Mouse (Mus musculus) cerebral cortex, adult 2 months (tissue): ENCODE results near the gene Usp44.

Experiments used
- WGBS: fragments of 180-500 bp; shearing (Covaris S2); methylation state at CpG from one replicate; pipeline ENCODE4 v1.1.7; 2018; 5-methylcytosine and 5-hydroxymethylcytosine counted together

Usp44 gene

DNA sequence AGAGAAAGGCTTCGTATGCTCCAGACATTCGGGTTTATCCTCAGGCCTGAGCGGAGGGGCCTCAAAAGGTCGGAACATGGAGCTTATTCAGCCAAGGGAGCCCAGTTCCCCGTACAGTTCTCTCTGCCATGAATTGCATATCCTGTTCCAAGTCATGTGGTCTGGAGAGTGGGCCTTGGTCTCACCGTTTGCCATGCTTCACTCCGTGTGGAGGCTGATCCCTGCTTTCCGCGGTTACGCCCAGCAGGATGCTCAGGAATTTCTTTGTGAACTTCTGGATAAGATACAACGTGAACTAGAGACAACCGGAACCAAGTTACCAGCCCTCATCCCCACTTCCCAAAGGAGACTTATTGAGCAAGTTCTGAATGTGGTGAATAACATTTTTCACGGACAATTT lies 15.4 kb downstream of the Usp44 start:
- 94% methylated on average over 13 of the region's 13 CpGs for WGBS

DNA sequence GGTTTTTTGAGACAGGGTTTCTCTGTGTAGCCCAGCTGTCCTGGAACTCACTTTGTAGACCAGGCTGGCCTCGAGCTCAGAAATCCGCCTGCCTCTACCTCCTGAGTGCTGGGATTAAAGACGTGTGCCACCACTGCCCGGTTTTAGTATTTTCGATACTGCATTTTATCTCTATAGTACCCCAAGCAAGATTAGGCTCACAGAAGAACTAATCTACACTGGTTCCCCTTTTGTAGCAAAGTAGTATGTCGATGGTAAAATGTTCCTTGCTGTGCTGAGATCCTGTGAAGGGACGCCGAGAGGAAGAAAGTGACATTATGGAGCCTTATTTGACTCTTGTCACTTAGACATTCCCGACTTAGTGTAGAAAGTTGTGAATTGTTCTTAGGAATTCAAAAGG lies 23.8 kb downstream of the Usp44 start:
- WGBS = 91% methylated on average over 9 of the region's 9 CpGs

DNA sequence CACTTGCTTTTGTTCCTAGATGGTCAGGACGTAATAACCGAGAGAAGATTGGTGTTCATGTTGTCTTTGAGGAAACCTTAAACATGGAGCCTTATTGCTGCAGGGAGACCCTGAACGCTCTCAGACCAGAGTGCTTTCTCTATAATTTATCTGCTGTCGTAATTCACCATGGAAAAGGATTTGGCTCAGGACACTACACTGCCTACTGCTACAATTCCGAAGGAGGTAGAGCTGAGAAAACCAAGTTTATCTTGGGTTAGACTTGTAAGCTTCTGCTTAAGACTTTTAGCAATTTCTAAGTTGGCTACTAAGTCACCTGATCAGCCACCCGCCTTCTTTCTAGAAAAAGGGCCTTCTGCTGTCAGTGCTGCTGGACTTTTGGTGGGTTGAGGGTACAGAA lies 24.7 kb downstream of the Usp44 start:
- WGBS = 64% methylated on average over 6 of the region's 6 CpGs

DNA sequence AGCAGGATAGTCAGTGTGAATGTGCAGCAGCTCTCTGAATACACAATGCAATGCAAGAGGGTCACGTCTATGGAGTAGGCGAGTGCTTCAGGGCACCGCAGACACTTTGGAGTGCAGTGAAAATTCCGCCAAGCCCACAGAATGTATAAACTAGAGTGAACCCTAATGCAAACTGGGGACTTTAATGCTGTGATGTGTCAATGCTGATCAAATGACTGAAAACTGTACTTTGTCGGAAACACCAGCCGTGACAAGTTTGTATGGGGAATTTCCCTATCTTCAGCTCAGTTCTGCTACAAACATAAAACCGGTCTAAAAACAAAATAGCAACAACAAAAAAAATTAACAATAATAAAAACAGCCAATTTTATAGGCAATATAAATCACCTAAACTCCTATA lies 37.0 kb downstream of the Usp44 start:
- 93% methylated on average over 7 of the region's 7 CpGs for WGBS

DNA sequence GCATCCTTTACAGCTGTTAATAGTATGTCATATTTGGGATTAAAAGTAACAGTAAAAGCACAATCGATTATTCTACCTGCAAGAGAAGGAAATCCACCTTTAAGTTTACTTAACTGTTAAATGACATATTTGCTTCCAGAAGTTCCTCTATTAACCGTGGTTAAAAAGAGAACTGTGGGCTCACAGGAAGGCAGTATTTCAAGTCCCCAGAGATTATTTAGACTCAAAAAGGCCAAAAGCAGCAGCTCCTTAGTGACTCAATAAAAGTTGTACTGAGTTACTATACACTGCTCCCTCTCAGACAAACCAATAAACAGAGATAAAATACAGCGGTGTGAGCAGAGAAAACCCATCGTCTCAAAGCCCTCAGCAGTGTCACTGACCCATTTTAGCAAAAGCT lies 37.5 kb downstream of the Usp44 start:
- WGBS = 85% methylated on average over 4 of the region's 4 CpGs

DNA sequence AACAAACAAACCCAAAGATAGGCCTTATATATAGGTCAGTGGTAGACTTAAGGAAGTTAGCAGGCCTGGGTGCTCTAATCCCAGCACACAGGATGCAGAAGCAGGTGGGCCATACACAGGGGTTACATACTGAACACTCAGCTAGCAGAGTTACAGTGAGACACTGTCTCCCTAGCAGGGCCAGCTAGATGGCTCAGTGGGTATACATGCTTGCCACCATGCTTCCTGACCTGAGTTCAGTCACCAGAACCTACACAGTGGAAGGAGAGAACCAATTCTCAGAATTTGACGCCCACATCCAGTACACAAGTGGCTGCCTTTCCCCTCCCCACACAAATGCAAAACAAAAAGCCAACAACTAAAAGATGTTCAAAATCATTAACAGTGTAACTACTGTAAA lies 45.4 kb downstream of the Usp44 start:
- WGBS = 75% methylated on average over 1 of the region's 1 CpGs

DNA sequence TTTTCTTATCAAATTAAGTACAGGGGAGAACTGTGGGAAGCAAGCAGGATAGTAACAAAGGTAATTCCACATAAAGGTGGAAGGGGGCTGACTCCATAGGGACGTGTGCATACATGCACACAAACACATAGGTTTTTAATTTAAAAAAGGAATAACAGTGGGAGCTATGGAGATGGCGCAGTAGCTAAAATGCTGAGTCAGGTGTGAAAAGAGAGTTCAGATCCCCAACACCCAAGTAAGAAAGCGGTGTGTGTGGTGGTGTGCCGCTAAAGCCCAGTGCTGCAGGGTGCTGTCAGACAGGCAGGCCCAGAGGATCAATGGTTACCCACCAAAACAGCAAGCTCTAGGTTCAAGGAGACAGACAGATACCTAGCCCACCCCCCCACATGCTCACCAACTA lies 47.4 kb downstream of the Usp44 start:
- WGBS = 94% methylated on average over 4 of the region's 4 CpGs

DNA sequence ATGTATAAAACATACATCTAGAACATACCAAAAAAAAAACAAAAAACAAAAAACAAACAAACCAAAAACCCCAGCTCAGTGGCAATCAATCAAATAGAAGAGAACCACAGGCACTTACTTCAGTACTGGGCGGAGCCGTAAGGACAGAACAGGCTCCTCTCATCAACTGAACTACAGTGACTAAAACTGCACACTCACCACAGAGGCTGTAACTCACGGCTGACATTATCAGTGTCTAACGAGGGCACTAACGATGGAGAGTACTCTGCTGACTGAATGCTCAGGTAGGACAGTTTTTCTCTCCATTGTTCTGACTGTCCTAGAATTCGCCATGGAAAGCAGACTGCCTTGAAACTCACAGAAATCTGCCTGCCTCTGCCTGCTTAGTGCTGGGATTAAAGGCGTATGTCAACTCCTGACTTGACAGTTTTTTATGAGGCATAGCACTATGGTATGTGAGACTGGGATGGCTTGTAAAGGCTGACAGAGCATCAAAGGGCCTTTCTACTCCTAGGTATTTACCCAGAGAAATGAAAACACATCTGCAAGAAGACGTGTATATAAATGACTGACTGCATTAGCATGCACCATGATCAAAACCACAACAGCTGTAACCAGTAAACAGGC lies 51.5 kb downstream of the Usp44 start:
- 78% methylated on average over 8 of the region's 8 CpGs for WGBS

DNA sequence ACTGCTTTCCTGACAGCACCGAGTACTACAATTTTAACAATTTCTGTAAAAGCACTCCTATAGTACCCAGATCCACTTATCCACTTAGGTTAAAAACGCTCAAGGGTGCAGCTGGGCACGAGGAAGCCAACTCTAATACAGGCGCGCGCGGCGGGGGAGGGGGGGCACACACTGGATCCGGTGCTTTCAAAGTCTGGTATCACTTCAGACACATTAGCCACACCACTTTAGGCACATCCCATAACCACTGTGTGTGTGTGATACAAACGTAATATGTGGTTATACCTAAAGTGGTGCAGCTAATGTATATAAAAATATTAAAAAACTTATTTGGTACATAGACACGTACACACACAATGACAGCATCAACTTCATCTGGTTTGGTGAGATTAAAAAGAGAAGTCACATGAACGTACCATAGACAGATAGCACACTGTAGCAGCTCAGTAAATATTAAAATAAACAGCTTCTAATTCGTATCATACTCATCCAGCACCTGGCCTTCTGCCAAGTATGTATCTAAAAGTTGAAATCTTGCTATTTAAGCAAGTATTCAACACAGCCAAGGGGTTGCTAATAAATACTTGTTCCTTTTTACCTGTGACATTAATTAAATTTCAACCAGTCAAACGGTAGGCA lies 54.6 kb downstream of the Usp44 start:
- WGBS = 87% methylated on average over 14 of the region's 14 CpGs

DNA sequence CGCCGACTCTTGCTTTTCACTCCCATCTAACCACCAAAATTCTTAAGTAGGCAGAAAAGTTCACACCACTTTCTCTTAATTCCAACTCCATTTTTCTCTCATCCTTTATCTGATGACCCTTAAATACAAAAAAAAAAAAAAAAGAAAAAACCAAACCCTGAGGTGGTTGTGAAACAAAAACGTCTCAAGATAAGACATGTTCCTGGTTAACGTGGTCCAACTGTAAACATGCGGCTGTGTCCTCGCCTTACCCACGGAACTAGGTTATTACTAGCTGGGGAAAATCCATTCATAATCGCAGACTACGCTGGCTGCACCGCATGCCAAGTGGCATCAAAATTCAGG lies 57.2 kb downstream of the Usp44 start:
- WGBS = 8% methylated on average over 10 of the region's 10 CpGs

DNA sequence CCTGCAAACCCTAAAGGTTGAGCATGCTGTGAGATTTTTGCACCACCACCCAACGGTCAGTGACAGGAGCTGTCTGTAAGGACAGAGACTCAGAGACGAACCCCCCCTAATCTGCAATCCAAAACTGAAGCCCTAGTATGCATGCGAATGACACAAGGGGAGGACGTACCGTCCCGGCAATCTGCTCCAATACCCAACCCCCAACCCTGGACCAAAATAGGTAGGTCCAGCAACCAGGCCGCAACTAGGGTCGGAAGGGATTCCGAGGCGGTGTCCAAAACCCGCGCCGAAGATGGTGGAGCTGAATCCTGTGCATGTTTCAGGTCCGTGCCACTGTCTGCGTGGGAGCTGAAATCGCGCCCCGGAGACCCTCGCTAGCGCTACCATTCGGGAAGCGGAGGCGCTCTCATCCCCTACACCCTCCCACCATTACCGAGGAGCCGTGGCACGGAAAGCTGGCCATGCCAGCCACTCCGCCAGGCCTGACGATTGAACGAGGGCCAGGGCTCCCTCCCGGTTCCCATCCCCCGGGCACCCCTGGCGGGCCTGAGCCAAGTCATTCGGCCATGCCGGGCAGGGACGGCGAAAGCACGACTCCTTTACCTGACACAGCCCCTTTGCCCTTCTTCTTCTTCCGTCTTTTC lies 57.7 kb downstream of the Usp44 start:
- WGBS = under 1% methylated on average over 38 of the region's 38 CpGs

DNA sequence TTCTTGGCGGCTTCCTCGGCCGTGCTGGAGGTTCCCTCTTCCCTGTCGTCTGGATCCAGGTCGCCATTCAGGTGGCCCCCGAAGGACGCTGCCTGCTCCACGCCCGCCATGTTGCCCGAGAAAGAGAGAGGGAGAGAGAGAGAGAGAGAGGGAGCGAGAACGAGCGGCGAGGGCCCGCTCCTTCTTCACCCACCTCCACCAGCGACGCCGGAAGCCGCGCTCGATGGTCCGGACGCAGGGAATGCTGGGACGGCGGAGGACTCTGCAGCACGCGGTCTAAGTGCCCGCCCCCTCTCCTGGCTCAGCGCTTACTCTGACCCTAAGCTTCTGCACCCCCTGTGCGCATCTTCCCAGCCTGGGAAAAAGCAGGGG lies 58.2 kb downstream of the Usp44 start:
- under 1% methylated on average over 28 of the region's 30 CpGs for WGBS

DNA sequence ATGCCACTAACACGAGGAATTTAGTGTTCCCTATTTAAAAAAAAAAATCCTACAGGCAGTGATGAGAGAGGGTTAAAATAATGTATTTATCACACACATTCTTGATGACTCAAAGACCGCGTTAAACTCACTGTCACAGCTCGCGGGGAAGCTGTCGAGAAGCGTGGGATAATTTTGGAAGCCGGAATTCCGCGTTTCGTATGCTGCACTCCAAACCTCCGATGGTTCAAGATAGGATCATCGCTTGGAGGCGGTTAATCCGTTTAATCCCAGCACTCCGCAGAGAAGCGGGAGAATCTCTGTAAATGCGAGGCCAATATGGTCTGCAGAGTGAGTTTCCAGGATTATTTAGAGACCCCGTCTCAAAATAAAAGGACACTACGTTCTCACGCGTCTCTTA lies 58.6 kb downstream of the Usp44 start:
- WGBS = under 1% methylated on average over 22 of the region's 22 CpGs

DNA sequence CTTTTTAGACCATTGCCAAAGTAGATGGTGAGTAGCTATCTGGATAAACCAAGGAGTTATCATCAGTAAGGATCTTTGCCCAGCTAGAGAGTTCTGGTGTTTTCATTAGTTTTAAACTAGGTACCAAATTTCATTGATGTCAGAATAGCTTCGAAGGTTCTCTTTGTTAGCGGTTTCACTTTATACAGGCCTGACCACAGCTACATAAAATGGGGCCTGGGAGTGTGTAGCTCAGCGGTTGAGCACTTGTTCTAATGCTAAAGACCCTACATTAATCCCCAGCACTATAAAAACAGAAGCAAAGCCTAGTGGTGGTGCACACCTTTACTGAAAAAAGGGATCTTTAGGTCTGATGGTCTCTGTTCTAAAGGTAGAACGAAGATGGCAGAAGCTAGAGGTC lies 59.2 kb downstream of the Usp44 start:
- WGBS = 70% methylated on average over 4 of the region's 4 CpGs

DNA sequence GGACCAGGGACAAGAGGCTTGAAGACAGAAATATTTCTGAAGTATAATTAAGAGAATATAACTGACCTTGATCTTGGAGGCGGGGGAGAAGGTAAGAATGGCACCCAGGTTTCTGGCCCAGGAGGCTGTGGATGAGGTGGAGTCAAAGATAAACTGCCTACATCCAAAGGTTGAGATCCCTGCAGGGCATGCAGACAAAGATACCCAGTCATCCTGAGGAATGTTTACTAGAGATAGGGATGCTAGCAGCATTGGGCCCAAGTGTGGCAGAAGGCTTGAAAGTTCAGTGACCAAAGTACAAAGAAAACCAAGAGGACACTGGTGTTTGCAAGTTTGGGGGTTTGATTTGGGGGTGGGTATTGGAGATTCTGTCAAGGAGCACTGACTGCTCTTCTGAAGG lies 59.7 kb downstream of the Usp44 start:
- 94% methylated on average over 1 of the region's 1 CpGs for WGBS

DNA sequence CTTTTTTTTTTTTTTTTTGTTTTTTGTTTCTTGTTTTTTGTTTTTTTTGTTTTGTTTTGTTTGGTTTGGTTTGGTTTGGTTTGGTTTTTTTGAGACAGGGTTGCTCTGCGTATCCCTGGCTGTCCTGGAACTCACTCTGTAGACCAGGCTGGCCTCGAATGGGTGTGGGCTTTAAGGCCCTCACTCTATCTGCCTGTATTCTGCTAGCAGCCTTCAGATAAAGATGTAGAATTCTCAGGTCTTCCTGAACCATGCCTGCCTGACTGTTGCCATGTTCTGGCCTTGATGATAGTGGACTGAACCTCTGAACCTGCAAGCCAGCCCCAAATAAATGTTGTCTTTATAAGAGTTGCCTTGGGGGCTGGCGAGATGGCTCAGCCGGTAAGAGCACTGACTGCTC lies 61.2 kb downstream of the Usp44 start:
- WGBS = 95% methylated on average over 4 of the region's 4 CpGs

DNA sequence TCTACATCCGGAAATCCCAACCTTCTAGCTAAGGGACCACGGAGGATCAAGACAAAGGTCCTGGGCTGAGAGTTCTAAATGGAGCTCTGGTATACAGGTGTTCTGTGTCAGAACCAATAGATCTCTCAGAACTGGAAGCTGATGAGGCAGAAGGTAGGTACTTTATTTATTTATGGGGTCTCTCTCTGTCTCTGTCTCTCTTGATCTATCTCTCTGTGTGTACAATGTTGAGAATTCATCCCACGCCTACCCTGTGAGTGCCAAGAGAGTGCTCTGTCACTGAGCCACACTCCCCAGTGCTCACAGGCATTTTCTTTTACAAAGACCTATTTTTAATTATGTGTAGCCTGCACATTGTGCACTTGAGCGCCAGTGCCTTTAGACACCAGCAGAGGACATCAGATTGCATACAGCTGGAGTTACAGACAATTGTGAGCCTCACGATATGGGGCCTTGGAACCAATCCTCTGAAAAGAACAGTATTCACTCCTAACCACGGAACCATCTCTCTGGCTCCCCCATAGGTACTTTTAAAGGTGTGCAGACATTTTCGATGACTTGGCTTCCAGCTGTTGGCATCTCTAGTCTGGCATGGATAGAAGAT lies 65.8 kb downstream of the Usp44 start, which contains the start of gene Metap2:
Gene Metap2 (minus strand): TSS at position 51 of the 604 bp plus-strand sequence.
- WGBS = 62% methylated on average over 7 of the region's 7 CpGs

DNA sequence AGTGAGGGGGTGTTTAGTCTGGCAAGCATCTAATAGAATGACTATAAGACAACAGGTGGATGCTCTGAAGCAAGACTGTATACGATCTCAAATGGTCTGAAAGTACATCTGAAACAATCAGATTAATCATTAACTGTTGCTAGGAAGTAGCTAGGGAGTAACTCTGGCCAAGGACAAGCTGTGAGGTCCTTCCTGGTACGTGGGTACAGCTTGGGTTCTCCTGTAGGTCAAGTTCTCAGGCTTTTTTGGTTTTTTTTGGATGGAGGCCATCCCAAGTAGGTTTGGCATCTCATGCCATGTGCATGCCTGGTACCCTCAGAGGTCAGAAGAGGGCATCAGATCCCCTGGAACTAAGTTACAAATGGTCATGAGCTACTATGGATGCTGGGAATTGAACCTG lies 67.9 kb downstream of the Usp44 start:
- WGBS = 69% methylated on average over 2 of the region's 2 CpGs

DNA sequence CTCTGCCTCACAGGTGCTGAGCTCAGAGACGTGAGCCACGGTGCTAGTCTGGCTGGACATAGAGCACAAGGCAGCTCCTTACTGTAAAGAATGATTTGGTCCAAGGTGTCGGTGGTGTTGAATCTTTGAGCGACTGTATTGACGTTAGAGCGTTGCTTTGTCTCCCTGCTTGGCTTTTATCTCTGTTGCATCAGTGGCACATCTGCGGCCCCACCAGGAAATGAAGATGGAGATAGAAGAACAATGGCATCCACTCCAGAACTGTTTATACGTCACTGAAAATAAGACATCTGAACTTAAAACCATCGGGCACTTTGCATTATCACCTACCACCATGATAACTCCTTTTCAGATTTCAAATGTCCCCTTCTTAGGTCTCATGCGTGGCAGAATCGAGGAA lies 68.6 kb downstream of the Usp44 start:
- WGBS = 82% methylated on average over 11 of the region's 11 CpGs

DNA sequence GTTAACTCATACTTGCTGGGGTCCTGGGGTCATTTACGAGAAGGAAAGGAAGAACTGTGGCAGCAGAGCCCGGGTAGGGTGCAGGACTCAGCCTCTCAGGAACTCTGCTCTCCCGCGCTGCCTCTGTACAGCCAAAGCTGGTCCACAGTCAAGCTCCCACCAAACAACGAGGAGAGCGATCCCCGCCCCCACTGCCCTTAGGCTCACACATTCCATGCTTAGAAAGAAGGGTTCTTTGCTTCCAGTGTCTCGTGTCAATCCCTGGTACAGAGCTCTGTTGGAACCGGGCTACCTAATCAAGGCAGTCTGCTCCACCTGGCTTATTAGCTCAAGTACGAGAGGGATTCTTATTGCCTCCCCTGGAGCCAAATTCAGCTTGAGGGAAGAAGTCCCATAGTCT lies 76.0 kb downstream of the Usp44 start:
- 70% methylated on average over 10 of the region's 10 CpGs for WGBS
